Mouse (Mus musculus) MN1 (cell line): ENCODE results near the gene Btn1a1.
A peak's percentile ranks its signal among the peaks of the same experiment; 100 is the strongest.

Source experiments
- DNase-seq: peaks from one replicate; pipeline ENCODE4 v3.0.0-alpha.2; 2016; ENCODE audit warnings: low spot score

Btn1a1 gene

GRCm38 (mm10) chr13:23423286-23424051, 42.2 kb downstream of the Btn1a1 start, which contains the start of gene Abt1:
Gene Abt1 (minus strand): TSS chr13:23423866.
- peak; percentile 98 for DNase-seq

GRCm38 (mm10) chr13:23422351-23422750, 43.4 kb downstream of the Btn1a1 start:
- DNase-seq: no peak

- DNase-seq: peak; percentile 84
Measured at GRCm38 (mm10) chr13:23412630-23413521, 52.8 kb downstream of the Btn1a1 start.

- DNase-seq: peak; percentile 68
Measured at GRCm38 (mm10) chr13:23412211-23412629, 53.5 kb downstream of the Btn1a1 start.

- peak; percentile 72 for DNase-seq
Measured at GRCm38 (mm10) chr13:23411311-23412210, 54.1 kb downstream of the Btn1a1 start.

- DNase-seq: no peak
Measured at GRCm38 (mm10) chr13:23410632-23411031, 55.1 kb downstream of the Btn1a1 start.
